Mouse (Mus musculus) A20 (cell line): Measurements from ENCODE around the gene 1810055G02Rik.

Source experiments
- DNase-seq: peaks from one replicate; pipeline ENCODE4 v3.0.0-alpha.2; 2011; ENCODE audit warnings: low read depth, low spot score

Gene 1810055G02Rik

DNA sequence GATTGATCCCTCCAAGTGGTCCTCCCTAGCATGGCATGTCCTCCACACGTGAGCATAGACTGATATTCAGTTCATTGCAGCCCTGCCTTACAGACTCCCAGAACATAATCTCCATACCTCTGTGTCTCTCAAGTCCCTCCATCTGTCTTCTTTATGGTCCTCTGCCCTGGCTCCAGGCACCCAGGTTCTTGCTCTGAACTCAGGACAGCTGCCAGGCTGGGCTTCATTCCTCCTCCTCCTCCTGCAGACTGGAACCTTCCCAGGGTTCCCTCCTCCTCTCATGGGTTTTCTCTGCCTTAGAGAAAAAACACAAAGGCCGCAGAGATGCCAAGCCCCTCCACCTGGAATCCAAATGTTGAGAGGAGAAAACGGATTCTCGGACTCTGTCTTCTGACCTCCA lies 34.6 kb downstream of the 1810055G02Rik start:
- no peak for DNase-seq

DNA sequence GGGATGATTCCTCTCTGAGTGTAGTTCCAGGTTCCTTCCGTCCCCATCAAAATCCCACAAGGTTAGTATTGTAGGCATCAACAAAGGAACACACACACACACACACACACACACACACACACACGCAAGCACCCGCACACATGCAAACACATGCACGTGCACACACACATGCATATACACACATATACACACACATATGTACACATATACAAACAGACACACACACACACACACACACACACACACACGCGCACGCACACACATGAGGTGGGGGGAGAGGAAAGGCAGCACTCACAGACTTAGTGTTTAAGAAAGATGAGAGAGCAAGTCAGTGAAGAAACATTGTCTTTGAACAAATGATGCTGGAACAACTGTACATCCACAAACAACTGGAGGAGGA lies 35.3 kb downstream of the 1810055G02Rik start:
- no peak for DNase-seq

GRCm38 (mm10) chr19:3743851-3744512 lies 35.9 kb downstream of the 1810055G02Rik start:
- no peak for DNase-seq

DNA sequence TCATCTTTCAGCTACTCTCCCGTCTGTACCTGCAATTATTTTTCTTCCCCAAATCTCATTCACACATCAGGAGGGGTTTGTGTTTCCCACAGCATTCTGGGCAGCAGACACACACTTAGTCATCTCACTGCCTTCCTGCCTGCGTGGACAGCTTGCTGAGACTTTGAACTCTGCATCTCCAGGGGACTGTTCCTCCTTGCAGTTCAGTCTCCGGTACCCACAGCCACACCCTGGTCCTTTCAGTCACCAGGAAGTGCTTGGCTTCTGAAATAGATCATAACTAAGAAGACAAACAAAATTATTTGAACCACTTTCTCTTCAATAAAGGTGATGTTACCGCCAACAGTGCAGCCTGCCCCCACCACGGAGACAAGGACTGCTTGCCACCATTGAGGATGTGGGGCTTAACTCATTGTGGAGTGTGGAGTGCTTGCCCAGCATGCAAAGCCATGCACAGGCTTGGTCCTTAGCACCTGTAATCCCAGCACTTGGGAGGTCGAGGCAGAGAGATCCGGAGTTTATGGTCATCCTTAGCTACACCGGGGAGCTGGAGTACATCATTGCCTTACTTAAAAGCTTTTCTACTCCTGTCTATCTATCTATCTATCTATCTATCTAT lies 44.6 kb downstream of the 1810055G02Rik start:
- no peak for DNase-seq

DNA sequence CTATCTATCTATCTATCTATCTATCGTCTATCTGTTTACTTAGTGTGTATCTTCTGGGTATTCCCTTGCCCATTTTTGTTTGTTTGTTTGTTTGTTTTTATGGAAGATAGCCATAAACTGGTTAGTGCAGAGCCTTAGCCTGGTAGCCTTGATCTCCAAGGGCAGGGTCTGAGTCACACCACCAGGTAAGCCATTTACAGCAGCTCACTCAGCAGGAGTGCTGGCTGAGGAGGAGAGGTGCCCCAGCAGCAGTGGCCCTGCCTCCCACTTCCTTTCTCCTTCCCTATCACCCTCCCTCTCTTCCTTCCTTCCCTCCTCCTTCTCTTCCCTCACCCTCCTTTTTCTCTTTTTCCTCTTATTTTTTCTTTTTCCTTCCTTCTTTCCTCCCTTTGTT lies 45.1 kb downstream of the 1810055G02Rik start:
- DNase-seq, result no peak

DNA sequence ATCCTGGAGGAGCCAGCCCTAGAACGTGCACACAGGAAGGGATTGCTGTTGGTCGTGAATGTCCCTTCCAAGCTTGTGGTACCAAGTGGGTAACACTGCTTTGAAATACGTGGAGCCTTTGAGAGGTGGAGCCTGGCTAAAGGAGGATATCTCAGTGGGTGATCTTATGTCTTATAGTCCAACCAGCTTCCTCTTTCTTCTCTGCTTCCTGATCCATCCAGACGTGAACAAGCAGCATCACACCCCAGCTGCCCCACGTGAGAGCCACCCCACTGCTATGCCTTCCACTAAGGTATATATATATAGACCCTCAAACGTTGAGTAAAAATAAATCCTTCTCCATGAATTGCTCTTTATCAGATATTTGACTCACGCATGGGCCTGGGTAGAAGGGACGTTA lies 45.6 kb downstream of the 1810055G02Rik start:
- no peak for DNase-seq

- no peak for DNase-seq
Measured at GRCm38 (mm10) chr19:3757861-3758260, 49.8 kb downstream of the 1810055G02Rik start.

GRCm38 (mm10) chr19:3765221-3765820 lies 57.2 kb downstream of the 1810055G02Rik start:
- no peak for DNase-seq

GRCm38 (mm10) chr19:3766378-3766777 lies 58.3 kb downstream of the 1810055G02Rik start:
- no peak for DNase-seq

- DNase-seq, result no peak
Measured at GRCm38 (mm10) chr19:3767276-3767780, 59.2 kb downstream of the 1810055G02Rik start, which contains the start of gene Kmt5b. Kmt5b (plus strand) TSS chr19:3767421.
